Mouse (Mus musculus): ENCODE data around the gene Dmwd. TPM values are rescaled to one million over a fixed set of nuclear protein-coding genes. Genes with fewer than 3 reads are reported as not detected.
A peak's percentile ranks its signal among the peaks of the same experiment; 100 is the strongest.

The Dmwd gene
- polyA plus RNA-seq, 1 experiment = 9.6 TPM

DNA sequence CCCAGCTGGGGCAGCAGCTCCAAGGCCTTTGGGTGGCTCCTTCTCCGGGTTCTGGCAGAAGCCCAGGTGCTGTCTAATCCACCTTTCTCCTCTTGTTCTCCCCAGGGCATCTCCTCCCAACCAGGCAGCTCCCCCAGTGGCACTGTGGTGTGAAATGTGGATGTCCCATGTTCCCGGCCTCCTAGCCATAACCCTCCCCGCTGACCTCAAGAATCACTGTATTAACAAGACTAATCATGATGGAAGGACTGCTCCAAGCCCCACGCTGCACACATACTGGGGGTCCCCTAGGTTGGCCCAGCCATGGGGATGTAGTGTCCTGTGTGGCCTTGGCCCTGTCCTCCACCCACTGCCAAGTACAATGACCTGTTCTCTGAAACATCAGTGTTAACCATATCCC, 6.1 kb downstream of the Dmwd start:
- no peak overlapping the region for H3K4me3 ChIP-seq (ENCODE audit: insufficient read depth, low read depth, low read length)
- H3K4me1 ChIP-seq (ENCODE audit: control insufficient read depth, insufficient read depth, insufficient read length, low read length) = peaks cover 3% of the 10 kb centered on the region; the same call in 1 of the 2 replicates
- no peak overlapping the region for H3K27ac ChIP-seq (replicated peaks; ENCODE audit: low read depth, low read length)

DNA sequence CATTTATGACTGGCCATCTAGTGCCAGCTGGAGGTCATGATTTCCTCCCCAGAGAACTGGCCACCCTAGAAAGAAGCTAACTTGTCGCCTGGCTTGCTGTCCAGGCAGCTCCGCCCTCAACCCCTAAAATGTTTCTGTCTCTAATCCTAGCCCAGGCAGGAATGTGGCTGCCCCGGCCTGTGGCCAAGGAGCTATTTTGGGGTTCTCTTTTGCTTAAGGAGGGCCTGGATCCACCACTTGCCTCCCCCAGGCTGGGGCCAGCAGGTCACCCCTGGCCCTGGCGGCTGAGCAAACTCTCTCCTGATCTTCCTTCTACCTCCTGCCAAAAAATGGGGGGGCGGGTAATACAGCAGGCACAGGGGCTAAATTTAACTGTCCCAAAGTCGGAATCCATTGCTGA, 7.1 kb downstream of the Dmwd start:
- Histone ChIP-seq H3K4me1 (ENCODE audit: control insufficient read depth, insufficient read depth, insufficient read length, low read length) (peaks cover 3% of the 10 kb centered on the region; the same call in 1 of the 2 replicates), H3K27ac (replicated peaks; ENCODE audit: low read depth, low read length) (no peak overlapping the region)

DNA sequence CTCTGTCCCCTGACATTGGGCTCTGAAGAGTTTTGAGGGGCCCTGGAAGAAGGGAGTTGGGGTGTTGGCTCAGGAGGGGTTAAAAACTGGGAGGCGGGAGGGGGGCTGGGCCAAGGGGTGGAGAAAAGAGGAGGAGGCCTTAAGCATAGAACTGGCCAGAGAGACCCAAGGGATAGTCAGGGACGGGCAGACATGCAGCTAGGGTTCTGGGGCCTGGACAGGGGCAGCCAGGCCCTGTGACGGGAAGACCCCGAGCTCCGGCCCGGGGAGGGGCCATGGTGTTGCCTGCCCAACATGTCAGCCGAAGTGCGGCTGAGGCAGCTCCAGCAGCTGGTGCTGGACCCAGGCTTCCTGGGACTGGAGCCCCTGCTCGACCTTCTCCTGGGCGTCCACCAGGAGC, 7.7 kb downstream of the Dmwd start, which contains the start of gene Dmpk:
TSS of gene Dmpk (plus strand) at position 149 of the 400 bp plus-strand sequence.
- peak within 1 kb of the TSS; percentile 64 for H3K4me3 ChIP-seq (ENCODE audit: insufficient read depth, low read depth, low read length)
- H3K4me1 ChIP-seq (ENCODE audit: control insufficient read depth, insufficient read depth, insufficient read length, low read length) = peaks cover 3% of the 10 kb centered on the region; the same call in 1 of the 2 replicates
- H3K27ac ChIP-seq (replicated peaks; ENCODE audit: low read depth, low read length) = peak within 1 kb of the TSS; percentile 50

More for the DNA sequence above, 7.1 kb downstream of the Dmwd start:
- no peak overlapping the region for H3K4me3 ChIP-seq (ENCODE audit: insufficient read depth, low read depth, low read length)

- Histone ChIP-seq H3K27ac (replicated peaks; ENCODE audit: low read depth, low read length) (peak overlapping the region; percentile 50), H3K4me3 (ENCODE audit: insufficient read depth, low read depth, low read length) (peak overlapping the region; percentile 64), H3K4me1 (ENCODE audit: control insufficient read depth, insufficient read depth, insufficient read length, low read length) (peaks cover 3% of the 10 kb centered on the region; the same call in 1 of the 2 replicates)
Measured at GRCm38 (mm10) chr7:19084277-19084771, 8.3 kb downstream of the Dmwd start.

DNA sequence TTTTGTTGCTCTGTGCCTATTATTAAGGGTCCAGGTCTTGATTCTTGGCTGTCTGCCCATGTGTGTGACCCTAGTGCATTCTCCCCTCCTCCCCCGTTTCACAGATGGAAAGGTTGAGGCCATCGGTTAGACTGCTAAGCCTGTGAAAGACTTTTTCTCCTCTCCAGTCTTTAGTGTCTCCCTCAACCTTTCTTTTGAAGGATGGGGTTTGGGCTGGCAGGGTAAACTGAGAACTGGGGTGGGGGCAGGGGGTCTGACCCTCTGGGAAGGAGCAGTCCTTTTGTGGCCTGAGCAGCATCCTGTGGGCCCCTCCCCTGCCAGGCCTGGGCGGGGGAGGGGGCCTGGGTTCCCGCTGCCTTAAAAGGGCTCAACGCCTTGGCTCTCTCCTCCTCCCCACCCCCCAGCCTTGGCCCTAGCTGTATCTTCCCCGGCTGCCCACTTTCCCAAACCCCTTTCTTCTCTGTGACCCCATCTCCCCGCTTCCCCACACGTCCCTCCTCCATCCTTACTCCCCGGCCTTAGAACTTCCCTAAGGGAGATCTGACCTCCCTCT, 9.0 kb downstream of the Dmwd start:
- peak overlapping the region; percentile 50 for H3K27ac ChIP-seq (replicated peaks; ENCODE audit: low read depth, low read length)
- peaks cover 3% of the 10 kb centered on the region; the same call in 1 of the 2 replicates for H3K4me1 ChIP-seq (ENCODE audit: control insufficient read depth, insufficient read depth, insufficient read length, low read length)
- peak overlapping the region; percentile 64 for H3K4me3 ChIP-seq (ENCODE audit: insufficient read depth, low read depth, low read length)

DNA sequence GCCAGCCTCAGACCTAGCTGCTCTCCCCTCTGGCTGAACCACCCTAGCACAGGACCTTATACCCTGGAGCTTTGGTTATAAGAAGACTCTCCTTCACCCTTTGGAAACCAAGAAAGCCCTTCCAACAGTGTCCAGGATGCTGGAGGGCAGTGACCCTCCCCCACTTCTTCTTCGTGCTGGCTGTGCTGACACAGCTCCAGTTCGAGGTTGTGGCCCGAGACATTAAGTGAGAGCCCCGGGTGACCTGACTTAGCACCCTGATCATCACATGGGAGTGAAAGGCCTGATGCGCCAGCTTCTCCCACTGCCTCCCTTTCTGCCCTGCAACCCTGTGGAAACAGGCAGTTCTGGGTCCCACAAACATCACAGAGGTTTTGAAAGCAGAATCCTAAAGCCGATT, 9.5 kb downstream of the Dmwd start:
- peak overlapping the region; percentile 8; the same call in 1 of the 2 replicates for H3K4me3 ChIP-seq (ENCODE audit: insufficient read depth, low read depth, low read length)
- peaks cover 3% of the 10 kb centered on the region; the same call in 1 of the 2 replicates for H3K4me1 ChIP-seq (ENCODE audit: control insufficient read depth, insufficient read depth, insufficient read length, low read length)
- no peak overlapping the region for H3K27ac ChIP-seq (replicated peaks; ENCODE audit: low read depth, low read length)

DNA sequence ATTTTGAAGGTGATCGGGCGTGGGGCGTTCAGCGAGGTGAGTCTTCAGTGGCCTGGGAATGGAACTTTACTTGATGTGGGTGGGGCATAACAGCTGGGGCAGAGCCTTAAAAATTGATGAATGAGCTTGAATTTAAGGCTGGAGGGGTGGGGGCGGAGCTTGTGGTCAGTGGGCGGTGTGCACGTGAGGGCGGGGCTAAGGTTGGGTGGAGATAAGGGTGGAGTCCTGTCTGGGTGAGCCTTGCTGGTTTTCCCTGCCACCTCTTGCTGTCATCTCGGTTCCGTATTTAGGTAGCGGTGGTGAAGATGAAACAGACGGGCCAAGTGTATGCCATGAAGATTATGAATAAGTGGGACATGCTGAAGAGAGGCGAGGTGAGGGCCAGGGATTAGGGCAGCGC, 10.0 kb downstream of the Dmwd start:
- no peak overlapping the region for H3K27ac ChIP-seq (replicated peaks; ENCODE audit: low read depth, low read length)
- H3K4me3 ChIP-seq (ENCODE audit: insufficient read depth, low read depth, low read length) = peak overlapping the region; percentile 8; the same call in 1 of the 2 replicates
- peaks cover 3% of the 10 kb centered on the region; the same call in 1 of the 2 replicates for H3K4me1 ChIP-seq (ENCODE audit: control insufficient read depth, insufficient read depth, insufficient read length, low read length)

GRCm38 (mm10) chr7:19086760-19087159, 10.7 kb downstream of the Dmwd start:
- Histone ChIP-seq H3K27ac (replicated peaks; ENCODE audit: low read depth, low read length) (no peak overlapping the region), H3K4me1 (ENCODE audit: control insufficient read depth, insufficient read depth, insufficient read length, low read length) (peaks cover 3% of the 10 kb centered on the region; the same call in 1 of the 2 replicates), H3K4me3 (ENCODE audit: insufficient read depth, low read depth, low read length) (no peak overlapping the region)

DNA sequence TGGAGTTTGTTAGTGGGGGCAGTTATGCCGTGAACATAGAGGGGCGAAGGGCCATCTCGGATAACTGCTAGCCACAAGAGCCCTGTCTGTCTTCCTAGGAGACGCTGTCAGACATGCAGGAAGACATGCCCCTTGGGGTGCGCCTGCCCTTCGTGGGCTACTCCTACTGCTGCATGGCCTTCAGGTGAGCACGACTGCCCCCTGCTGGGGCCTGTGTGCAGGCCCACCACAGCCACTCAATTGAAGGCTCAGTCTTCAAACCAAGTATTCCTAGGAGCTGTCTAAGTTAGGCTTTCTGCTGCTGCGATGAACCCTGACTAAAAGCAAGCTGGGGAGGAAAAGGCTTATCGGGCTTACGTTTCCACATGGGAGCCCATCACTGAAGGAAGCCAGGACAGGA, 12.8 kb downstream of the Dmwd start:
- no peak overlapping the region for H3K4me3 ChIP-seq (ENCODE audit: insufficient read depth, low read depth, low read length)
- peaks cover 3% of the 10 kb centered on the region for H3K4me1 ChIP-seq (ENCODE audit: control insufficient read depth, insufficient read depth, insufficient read length, low read length)
- H3K27ac ChIP-seq (replicated peaks; ENCODE audit: low read depth, low read length) = no peak overlapping the region

GRCm38 (mm10) chr7:19091913-19092312, 15.9 kb downstream of the Dmwd start:
- Histone ChIP-seq H3K27ac (replicated peaks; ENCODE audit: low read depth, low read length) (no peak overlapping the region), H3K4me1 (ENCODE audit: control insufficient read depth, insufficient read depth, insufficient read length, low read length) (peaks cover 5% of the 10 kb centered on the region; the same call in 1 of the 2 replicates), H3K4me3 (ENCODE audit: insufficient read depth, low read depth, low read length) (no peak overlapping the region)

DNA sequence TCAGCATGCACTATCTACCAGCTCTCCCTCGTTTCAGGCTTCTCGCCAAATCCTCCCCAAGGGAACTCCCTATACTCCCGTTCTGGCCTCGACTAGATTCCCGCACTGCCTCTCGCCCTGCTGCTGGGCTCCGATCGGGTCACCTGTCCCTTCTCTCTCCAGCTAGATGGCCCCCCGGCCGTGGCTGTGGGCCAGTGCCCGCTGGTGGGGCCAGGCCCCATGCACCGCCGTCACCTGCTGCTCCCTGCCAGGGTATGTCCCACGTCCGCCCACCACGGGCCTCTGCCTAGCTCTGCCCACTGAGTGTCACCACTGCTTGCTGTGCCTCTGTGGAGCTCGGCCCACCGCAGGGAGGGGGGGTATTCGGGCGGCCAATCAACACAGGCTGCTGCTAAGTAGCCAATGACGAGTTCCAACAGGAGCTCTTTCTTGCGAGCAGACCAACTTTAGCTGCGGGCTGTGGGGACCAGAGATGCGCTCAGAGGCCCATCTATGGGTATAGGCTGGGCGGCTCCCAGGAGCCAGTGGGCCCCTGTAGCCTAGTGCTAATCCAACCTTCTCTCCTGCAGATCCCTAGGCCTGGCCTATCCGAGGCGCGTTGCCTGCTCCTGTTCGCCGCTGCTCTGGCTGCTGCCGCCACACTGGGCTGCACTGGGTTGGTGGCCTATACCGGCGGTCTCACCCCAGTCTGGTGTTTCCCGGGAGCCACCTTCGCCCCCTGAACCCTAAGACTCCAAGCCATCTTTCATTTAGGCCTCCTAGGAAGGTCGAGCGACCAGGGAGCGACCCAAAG, 16.6 kb downstream of the Dmwd start:
- peaks cover 5% of the 10 kb centered on the region; the same call in 1 of the 2 replicates for H3K4me1 ChIP-seq (ENCODE audit: control insufficient read depth, insufficient read depth, insufficient read length, low read length)
- no peak overlapping the region; the same call in none of the 2 replicates for H3K4me3 ChIP-seq (ENCODE audit: insufficient read depth, low read depth, low read length)
- H3K27ac ChIP-seq (replicated peaks; ENCODE audit: low read depth, low read length) = no peak overlapping the region

DNA sequence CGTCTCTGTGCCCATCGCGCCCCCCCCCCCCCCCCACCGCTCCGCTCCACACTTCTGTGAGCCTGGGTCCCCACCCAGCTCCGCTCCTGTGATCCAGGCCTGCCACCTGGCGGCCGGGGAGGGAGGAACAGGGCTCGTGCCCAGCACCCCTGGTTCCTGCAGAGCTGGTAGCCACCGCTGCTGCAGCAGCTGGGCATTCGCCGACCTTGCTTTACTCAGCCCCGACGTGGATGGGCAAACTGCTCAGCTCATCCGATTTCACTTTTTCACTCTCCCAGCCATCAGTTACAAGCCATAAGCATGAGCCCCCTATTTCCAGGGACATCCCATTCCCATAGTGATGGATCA, 17.1 kb downstream of the Dmwd start:
- H3K27ac ChIP-seq (replicated peaks; ENCODE audit: low read depth, low read length) = no peak overlapping the region
- H3K4me1 ChIP-seq (ENCODE audit: control insufficient read depth, insufficient read depth, insufficient read length, low read length) = peaks cover 5% of the 10 kb centered on the region; the same call in 1 of the 2 replicates
- peak overlapping the region; percentile 50 for H3K4me3 ChIP-seq (ENCODE audit: insufficient read depth, low read depth, low read length)

DNA sequence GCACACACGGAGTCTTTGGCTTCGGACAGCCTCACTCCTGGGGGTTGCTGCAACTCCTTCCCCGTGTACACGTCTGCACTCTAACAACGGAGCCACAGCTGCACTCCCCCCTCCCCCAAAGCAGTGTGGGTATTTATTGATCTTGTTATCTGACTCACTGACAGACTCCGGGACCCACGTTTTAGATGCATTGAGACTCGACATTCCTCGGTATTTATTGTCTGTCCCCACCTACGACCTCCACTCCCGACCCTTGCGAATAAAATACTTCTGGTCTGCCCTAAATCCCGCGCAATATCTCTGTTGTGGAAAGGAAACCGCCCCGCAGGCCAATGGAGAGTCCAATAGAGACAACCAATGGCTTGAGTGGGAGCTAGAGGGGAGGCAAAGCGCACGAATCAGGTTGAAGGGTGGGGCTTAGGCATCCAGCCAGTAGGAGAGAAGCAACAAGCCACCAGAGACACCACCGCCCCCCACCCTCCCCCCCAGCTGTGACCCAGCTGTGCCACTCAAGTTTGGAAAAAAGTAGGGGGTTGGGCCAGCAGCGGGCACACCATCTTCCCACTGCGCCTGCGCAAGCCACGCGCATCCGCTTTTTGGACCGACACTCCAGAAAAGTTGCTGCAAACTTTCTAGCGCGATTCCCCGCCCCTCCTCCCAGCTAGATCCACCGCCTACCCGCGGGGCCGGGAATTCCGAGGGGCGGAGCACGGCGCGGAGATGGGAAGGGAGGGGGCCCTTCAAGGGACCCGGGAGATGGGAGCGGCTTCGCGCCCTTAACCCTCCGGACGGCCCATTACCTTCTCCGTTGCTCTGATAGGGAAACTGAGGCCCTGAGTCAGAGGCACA, 17.7 kb downstream of the Dmwd start:
- Histone ChIP-seq H3K4me1 (ENCODE audit: control insufficient read depth, insufficient read depth, insufficient read length, low read length) (peaks cover 5% of the 10 kb centered on the region; the same call in 1 of the 2 replicates), H3K4me3 (ENCODE audit: insufficient read depth, low read depth, low read length) (peak overlapping the region; percentile 83), H3K27ac (replicated peaks; ENCODE audit: low read depth, low read length) (peak overlapping the region; percentile 91)

DNA sequence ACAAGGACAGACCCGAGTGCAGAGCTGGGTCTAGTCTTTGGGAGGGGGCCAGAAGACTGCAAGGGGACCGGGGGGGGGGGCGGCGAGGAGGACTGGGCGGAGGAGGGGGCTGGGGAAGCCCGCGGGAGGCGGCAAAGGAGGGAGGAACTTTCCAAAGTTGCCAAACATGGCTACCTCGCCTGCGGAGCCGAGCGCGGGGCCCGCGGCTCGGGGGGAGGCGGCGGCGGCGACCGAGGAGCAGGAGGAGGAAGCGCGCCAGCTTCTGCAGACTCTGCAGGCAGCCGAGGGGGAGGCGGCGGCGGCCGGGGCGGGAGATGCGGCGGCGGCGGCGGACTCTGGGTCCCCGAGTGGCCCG, 18.4 kb downstream of the Dmwd start, which contains the start of gene Six5:
TSS of gene Six5 (plus strand) at position 124 of the 355 bp plus-strand sequence.
- peaks cover 5% of the 10 kb centered on the region; the same call in 1 of the 2 replicates for H3K4me1 ChIP-seq (ENCODE audit: control insufficient read depth, insufficient read depth, insufficient read length, low read length)
- peak within 1 kb of the TSS; percentile 91 for H3K27ac ChIP-seq (replicated peaks; ENCODE audit: low read depth, low read length)
- peak within 1 kb of the TSS; percentile 83 for H3K4me3 ChIP-seq (ENCODE audit: insufficient read depth, low read depth, low read length)

Data from brown adipose tissue, adult 24 weeks (tissue).